Mouse (Mus musculus) cortical plate, adult 2 months (tissue): ENCODE measurements at regions not wholly inside any gene's neighbourhood (a gene's known extent, or its start where the extent isn't known, plus 50 kb on each side); places are given as distances from the start of the nearest gene placed in this dataset.

Experiments
- CTCF ChIP-seq: fragments of 200-500 bp; IDR thresholded peaks from 2 replicates; pipeline ENCODE4 v1.5.1; 2011; ENCODE audit warnings: mild to moderate bottlenecking, control low read depth, low read length; ENCODE audit not compliant: insufficient read depth; ENCODE audit errors: extremely low read depth
- POLR2A ChIP-seq: fragments of 200-500 bp; IDR thresholded peaks from 2 replicates; pipeline ENCODE4 v1.6.1; 2011; ENCODE audit warnings: mild to moderate bottlenecking, low read length, control low read depth; ENCODE audit not compliant: insufficient read depth; ENCODE audit errors: extremely low read depth

DNA sequence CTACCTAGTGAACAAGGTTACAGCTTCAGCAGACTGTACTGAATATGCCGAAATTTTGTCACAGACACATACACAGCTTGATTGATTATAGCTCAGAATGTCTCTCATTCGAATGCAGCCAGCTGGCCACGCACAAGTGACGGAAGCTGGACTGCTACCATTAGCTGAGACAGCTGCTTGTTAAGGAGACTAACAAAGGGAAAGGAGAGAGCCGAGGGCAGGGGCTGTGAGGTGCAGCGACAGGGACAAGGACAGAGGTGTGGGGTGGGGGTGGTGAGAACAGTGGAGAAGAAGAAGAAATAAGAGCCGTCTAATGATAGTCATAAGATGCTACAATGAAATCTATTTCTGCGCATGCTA is 115.4 kb upstream of the 9330182O14Rik start:
- no peak for TF ChIP-seq POLR2A
- no peak for TF ChIP-seq CTCF
